Mouse (Mus musculus) forebrain, embryonic 10.5 days (tissue): ENCODE results near the gene Hnf4a. TPM values are rescaled to one million over a fixed set of nuclear protein-coding genes. Genes with fewer than 3 reads are reported as not detected.

Source experiments
- DNase-seq: peaks from one replicate; pipeline ENCODE4 v3.0.0-alpha.2; 2017; ENCODE audit warnings: low spot score; ENCODE audit errors: extremely low spot score
- H3K27ac ChIP-seq: fragments of 300-500 bp; sonication (generic); 2 replicates; pipeline ENCODE4 v1.5.1; 2016; ENCODE audit warnings: mild to moderate bottlenecking
- H3K27me3 ChIP-seq: fragments of 300-500 bp; sonication (generic); 2 replicates; pipeline ENCODE4 v1.6.1; 2016; ENCODE audit warnings: mild to moderate bottlenecking; ENCODE audit not compliant: poor library complexity, severe bottlenecking
- H3K36me3 ChIP-seq: fragments of 300-500 bp; sonication (generic); replicated peaks from 2 replicates; pipeline ENCODE4 v1.6.1; 2016; ENCODE audit warnings: mild to moderate bottlenecking, moderate library complexity
- H3K4me1 ChIP-seq: fragments of 300-500 bp; sonication (generic); 2 replicates; pipeline ENCODE4 v1.6.1; 2016
- H3K4me3 ChIP-seq: fragments of 300-500 bp; sonication (generic); 2 replicates; pipeline ENCODE4 v1.5.1; 2016; ENCODE audit warnings: mild to moderate bottlenecking, moderate library complexity
- H3K9me3 ChIP-seq: fragments of 300-500 bp; sonication (generic); 2 replicates; pipeline ENCODE4 v1.6.1; 2016; ENCODE audit warnings: mild to moderate bottlenecking, moderate library complexity
- WGBS: fragments of 180-500 bp; shearing (Covaris S2); methylation state at CpG from one replicate; pipeline ENCODE4 v1.1.7; 2016; 5-methylcytosine and 5-hydroxymethylcytosine counted together
- polyA plus RNA-seq: library from polyadenylated mRNA; unstranded; fragments of >200 nt; fragmentation: Nextera tagmentation; extraction: Ambion mirVana; gene quantifications from 2 replicates; pipeline ENCODE4 v1.2.1, GENCODE M21; 2016

The Hnf4a gene
- polyA plus RNA-seq, 1 experiment from 2014 or later = not detected

GRCm38 (mm10) chr2:163590996-163591395, 84.4 kb downstream of the Hnf4a start:
- no peaks in the 10 kb centered on the region for H3K27me3 ChIP-seq
- no peaks in the 10 kb centered on the region for H3K9me3 ChIP-seq
- no peak for DNase-seq
- no peaks in the 10 kb centered on the region for H3K36me3 ChIP-seq
- H3K4me1 ChIP-seq = peaks cover 4% of the 10 kb centered on the region
- 83% methylated on average over 5 of the region's 5 CpGs for WGBS
- no peak overlapping the region for H3K4me3 ChIP-seq
- no peak overlapping the region for H3K27ac ChIP-seq

- DNase-seq = no peak
- Histone ChIP-seq H3K4me3 (no peak overlapping the region), H3K27me3 (no peaks in the 10 kb centered on the region), H3K36me3 (no peaks in the 10 kb centered on the region), H3K4me1 (no peaks in the 10 kb centered on the region; the same call in 1 of the 2 replicates), H3K9me3 (no peaks in the 10 kb centered on the region), H3K27ac (no peak overlapping the region)
- WGBS = 78% methylated on average over 1 of the region's 1 CpGs
These were observed 85.5 kb downstream of the Hnf4a start for GRCm38 (mm10) chr2:163592084-163592483.

GRCm38 (mm10) chr2:163593636-163594282, 87.2 kb downstream of the Hnf4a start:
- no peaks in the 10 kb centered on the region for H3K36me3 ChIP-seq
- no peaks in the 10 kb centered on the region for H3K9me3 ChIP-seq
- no peak overlapping the region for H3K27ac ChIP-seq
- H3K4me1 ChIP-seq = no peaks in the 10 kb centered on the region; the same call in 1 of the 2 replicates
- H3K27me3 ChIP-seq = no peaks in the 10 kb centered on the region
- no peak overlapping the region for H3K4me3 ChIP-seq
- 89% methylated on average over 10 of the region's 10 CpGs for WGBS
- DNase-seq = no peak

GRCm38 (mm10) chr2:163595119-163595518, 88.5 kb downstream of the Hnf4a start:
- WGBS = 25% methylated on average over 2 of the region's 2 CpGs
- Histone ChIP-seq H3K27ac (no peak overlapping the region), H3K36me3 (no peaks in the 10 kb centered on the region), H3K4me1 (no peaks in the 10 kb centered on the region; the same call in 1 of the 2 replicates), H3K4me3 (no peak overlapping the region), H3K27me3 (no peaks in the 10 kb centered on the region), H3K9me3 (no peaks in the 10 kb centered on the region)
- DNase-seq = no peak

GRCm38 (mm10) chr2:163596057-163596872, 89.7 kb downstream of the Hnf4a start:
- 82% methylated on average over 13 of the region's 13 CpGs for WGBS

DNA sequence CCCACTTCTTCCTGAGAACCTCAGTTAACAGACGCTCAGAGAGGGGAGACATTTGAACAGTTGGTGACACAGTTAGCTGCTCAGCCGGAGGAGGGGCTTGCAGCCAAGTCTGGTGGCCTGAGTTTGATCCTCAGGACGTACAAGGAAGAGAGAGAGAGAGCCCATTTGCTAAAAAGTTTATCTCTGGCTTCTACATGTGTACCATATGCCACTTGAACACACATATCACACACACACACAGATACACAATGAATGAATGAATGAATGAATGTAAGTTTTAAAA, 90.2 kb downstream of the Hnf4a start:
- Histone ChIP-seq H3K4me3 (no peak overlapping the region), H3K4me1 (peaks cover 3% of the 10 kb centered on the region; the same call in 1 of the 2 replicates), H3K36me3 (no peaks in the 10 kb centered on the region), H3K9me3 (no peaks in the 10 kb centered on the region), H3K27me3 (no peaks in the 10 kb centered on the region), H3K27ac (no peak overlapping the region)
- 79% methylated on average over 3 of the region's 3 CpGs for WGBS
- DNase-seq = no peak

More at GRCm38 (mm10) chr2:163596057-163596872, 89.7 kb downstream of the Hnf4a start:
- no peak overlapping the region for H3K4me3 ChIP-seq
- H3K27me3 ChIP-seq = no peaks in the 10 kb centered on the region
- H3K27ac ChIP-seq = no peak overlapping the region
- no peaks in the 10 kb centered on the region for H3K4me1 ChIP-seq
- H3K9me3 ChIP-seq = no peaks in the 10 kb centered on the region
- H3K36me3 ChIP-seq = no peaks in the 10 kb centered on the region
- DNase-seq = no peak

DNA sequence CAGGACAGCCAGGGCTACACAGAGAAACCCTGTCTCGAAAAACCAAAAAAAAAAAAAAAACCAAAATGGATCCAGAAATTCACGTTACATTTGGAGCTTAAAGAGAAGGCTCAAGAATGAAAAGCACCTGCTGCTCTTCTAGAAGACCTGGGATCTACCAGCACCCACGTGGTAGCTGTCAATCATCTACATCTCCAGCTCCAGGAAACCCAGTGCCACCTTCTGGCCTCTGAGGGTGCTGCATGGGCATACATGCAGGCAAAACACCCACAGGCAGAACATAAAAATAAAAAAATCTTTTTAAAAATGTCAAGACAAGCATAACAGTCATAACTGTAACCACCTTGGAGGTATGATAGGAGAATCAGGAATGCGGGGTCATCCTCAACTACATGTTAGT, 91.1 kb downstream of the Hnf4a start:
- Histone ChIP-seq H3K4me1 (peaks cover 7% of the 10 kb centered on the region), H3K27ac (no peak overlapping the region), H3K36me3 (no peaks in the 10 kb centered on the region), H3K9me3 (no peaks in the 10 kb centered on the region), H3K27me3 (no peaks in the 10 kb centered on the region), H3K4me3 (no peak overlapping the region)
- no peak for DNase-seq
- 66% methylated on average over 4 of the region's 4 CpGs for WGBS

- peak; percentile 50 for DNase-seq
- 5% methylated on average over 1 of the region's 1 CpGs for WGBS
- H3K4me3 ChIP-seq = no peak overlapping the region
These were observed 92.6 kb downstream of the Hnf4a start for GRCm38 (mm10) chr2:163599226-163599625.

DNA sequence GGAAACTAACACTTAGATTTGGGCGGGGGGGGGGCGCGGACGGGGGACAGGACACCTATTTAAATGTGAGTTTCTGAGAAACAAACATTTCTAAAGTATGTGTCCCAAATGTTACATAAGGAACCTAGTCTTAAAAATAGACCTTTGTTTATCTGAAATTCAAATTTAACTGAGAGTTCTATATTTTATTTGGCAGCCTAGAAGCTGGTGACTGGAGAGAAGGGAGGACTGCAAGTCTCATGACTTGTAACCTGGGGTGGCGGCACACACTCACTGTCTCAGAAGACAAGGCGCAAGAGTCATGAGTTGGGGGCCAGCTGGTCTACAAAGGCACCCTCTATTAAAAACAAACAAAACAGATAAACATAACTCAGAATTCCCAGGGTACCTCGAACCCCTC, 94.5 kb downstream of the Hnf4a start:
- Histone ChIP-seq H3K27me3 (no peaks in the 10 kb centered on the region), H3K27ac (no peak overlapping the region), H3K4me3 (no peak overlapping the region), H3K36me3 (no peaks in the 10 kb centered on the region), H3K9me3 (no peaks in the 10 kb centered on the region), H3K4me1 (peaks cover 15% of the 10 kb centered on the region)
- WGBS = 94% methylated on average over 7 of the region's 7 CpGs
- DNase-seq = no peak

More at GRCm38 (mm10) chr2:163599226-163599625, 92.6 kb downstream of the Hnf4a start:
- no peak overlapping the region for H3K27ac ChIP-seq
- H3K27me3 ChIP-seq = no peaks in the 10 kb centered on the region
- H3K9me3 ChIP-seq = no peaks in the 10 kb centered on the region
- peaks cover 15% of the 10 kb centered on the region for H3K4me1 ChIP-seq
- no peaks in the 10 kb centered on the region for H3K36me3 ChIP-seq

GRCm38 (mm10) chr2:163601712-163602100, 95.1 kb downstream of the Hnf4a start:
- H3K27me3 ChIP-seq = no peaks in the 10 kb centered on the region
- H3K27ac ChIP-seq = 0 out of 2 replicates have a peak overlapping the region, but pooled peaks have one; percentile 54
- 82% methylated on average over 7 of the region's 7 CpGs for WGBS
- peaks cover 15% of the 10 kb centered on the region for H3K4me1 ChIP-seq
- no peaks in the 10 kb centered on the region for H3K9me3 ChIP-seq
- H3K36me3 ChIP-seq = no peaks in the 10 kb centered on the region
- no peak for DNase-seq
- peak overlapping the region; percentile 87 for H3K4me3 ChIP-seq

GRCm38 (mm10) chr2:163602101-163602971, 95.7 kb downstream of the Hnf4a start, which contains the start of gene Ttpal:
TSS of gene Ttpal (plus strand) at chr2:163602314.
- no peaks in the 10 kb centered on the region for H3K27me3 ChIP-seq

DNA sequence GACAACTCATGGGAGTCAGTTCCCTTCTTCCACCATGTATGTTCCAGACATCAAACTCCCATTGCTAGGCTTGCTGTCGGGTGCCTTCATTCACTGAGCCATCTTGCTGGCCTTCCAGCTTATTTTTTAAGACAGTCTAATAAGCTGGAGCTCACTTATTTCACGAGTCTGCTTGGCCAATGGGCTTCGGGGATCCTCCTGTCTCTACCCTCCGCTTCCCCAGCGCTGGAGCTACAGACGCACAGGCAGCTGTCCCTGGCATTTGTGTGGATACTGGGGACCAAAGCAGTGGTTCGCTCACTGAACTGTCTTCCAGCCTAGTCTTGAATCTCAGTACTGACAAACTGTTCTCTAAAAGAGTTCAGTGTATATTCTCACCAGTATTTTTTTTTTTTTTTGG, 99.6 kb downstream of the Hnf4a start:
- no peaks in the 10 kb centered on the region for H3K9me3 ChIP-seq
- peaks cover 16% of the 10 kb centered on the region for H3K36me3 ChIP-seq
- no peaks in the 10 kb centered on the region for H3K27me3 ChIP-seq
- no peak overlapping the region for H3K27ac ChIP-seq
- peaks cover 16% of the 10 kb centered on the region for H3K4me1 ChIP-seq
- no peak overlapping the region for H3K4me3 ChIP-seq
- WGBS = 85% methylated on average over 7 of the region's 7 CpGs
- no peak for DNase-seq

More at GRCm38 (mm10) chr2:163602101-163602971, 95.7 kb downstream of the Hnf4a start, which contains the start of gene Ttpal:
- Histone ChIP-seq H3K36me3 (no peaks in the 10 kb centered on the region), H3K4me3 (peak within 1 kb of the TSS; percentile 87), H3K4me1 (peaks cover 15% of the 10 kb centered on the region), H3K27ac (peak within 1 kb of the TSS; percentile 97), H3K9me3 (no peaks in the 10 kb centered on the region)
- 2% methylated on average over 57 of the region's 57 CpGs for WGBS
- DNase-seq = peak; percentile 89
